Mouse (Mus musculus): ENCODE results near the gene Gm42674. TPM values are rescaled to one million over a fixed set of nuclear protein-coding genes. Genes with fewer than 3 reads are reported as not detected.

Gene Gm42674
- polyA plus RNA-seq, 1 experiment from 2014 or later = not detected

- Histone ChIP-seq H3K27ac (ENCODE audit: low read length) (no peak overlapping the region), H3K36me3 (ENCODE audit: control insufficient read depth, insufficient read depth) (no peaks in the 10 kb centered on the region), H3K9me3 (ENCODE audit: control insufficient read depth, low read length) (no peaks in the 10 kb centered on the region), H3K4me3 (replicated peaks; ENCODE audit: low read length) (no peak overlapping the region), H3K9ac (replicated peaks; ENCODE audit: low read depth, low read length) (no peak overlapping the region), H3K4me1 (replicated peaks; ENCODE audit: control insufficient read depth, insufficient read depth, low read length) (no peaks in the 10 kb centered on the region), H3K27me3 (replicated peaks; ENCODE audit: control insufficient read depth, insufficient read depth, low read length) (no peaks in the 10 kb centered on the region), H3K4me2 (ENCODE audit: low read length) (no peak overlapping the region)
- no peak for ATAC-seq
- 87% methylated on average over 1 of the region's 1 CpGs for WGBS
Observed at GRCm38 (mm10) chr3:90647291-90647690, 45.6 kb downstream of the Gm42674 start.

GRCm38 (mm10) chr3:90648981-90649380 is 47.3 kb downstream of the Gm42674 start:
- Histone ChIP-seq H3K4me3 (replicated peaks; ENCODE audit: low read length) (no peak overlapping the region), H3K4me1 (replicated peaks; ENCODE audit: control insufficient read depth, insufficient read depth, low read length) (no peaks in the 10 kb centered on the region), H3K9me3 (ENCODE audit: control insufficient read depth, low read length) (no peaks in the 10 kb centered on the region), H3K27me3 (replicated peaks; ENCODE audit: control insufficient read depth, insufficient read depth, low read length) (peaks cover 1% of the 10 kb centered on the region; the same call in 1 of the 2 replicates), H3K9ac (replicated peaks; ENCODE audit: low read depth, low read length) (no peak overlapping the region), H3K36me3 (ENCODE audit: control insufficient read depth, insufficient read depth) (no peaks in the 10 kb centered on the region), H3K27ac (ENCODE audit: low read length) (no peak overlapping the region), H3K4me2 (ENCODE audit: low read length) (no peak overlapping the region)
- no peak for ATAC-seq

GRCm38 (mm10) chr3:90649832-90650231 is 48.1 kb downstream of the Gm42674 start:
- Histone ChIP-seq H3K4me2 (ENCODE audit: low read length) (no peak overlapping the region), H3K9me3 (ENCODE audit: control insufficient read depth, low read length) (no peaks in the 10 kb centered on the region), H3K9ac (replicated peaks; ENCODE audit: low read depth, low read length) (no peak overlapping the region), H3K4me1 (replicated peaks; ENCODE audit: control insufficient read depth, insufficient read depth, low read length) (no peaks in the 10 kb centered on the region), H3K27ac (ENCODE audit: low read length) (no peak overlapping the region), H3K4me3 (replicated peaks; ENCODE audit: low read length) (no peak overlapping the region), H3K36me3 (ENCODE audit: control insufficient read depth, insufficient read depth) (no peaks in the 10 kb centered on the region), H3K27me3 (replicated peaks; ENCODE audit: control insufficient read depth, insufficient read depth, low read length) (peaks cover 3% of the 10 kb centered on the region; the same call in 1 of the 2 replicates)
- 91% methylated on average over 2 of the region's 2 CpGs for WGBS
- no peak for ATAC-seq

- Histone ChIP-seq H3K9me3 (ENCODE audit: control insufficient read depth, low read length) (no peaks in the 10 kb centered on the region), H3K27me3 (replicated peaks; ENCODE audit: control insufficient read depth, insufficient read depth, low read length) (peaks cover 3% of the 10 kb centered on the region; the same call in 1 of the 2 replicates), H3K36me3 (ENCODE audit: control insufficient read depth, insufficient read depth) (no peaks in the 10 kb centered on the region), H3K4me3 (replicated peaks; ENCODE audit: low read length) (no peak overlapping the region), H3K4me1 (replicated peaks; ENCODE audit: control insufficient read depth, insufficient read depth, low read length) (no peaks in the 10 kb centered on the region), H3K27ac (ENCODE audit: low read length) (no peak overlapping the region), H3K4me2 (ENCODE audit: low read length) (no peak overlapping the region), H3K9ac (replicated peaks; ENCODE audit: low read depth, low read length) (no peak overlapping the region)
- peak; percentile 90 for ATAC-seq
- 38% methylated on average over 5 of the region's 5 CpGs for WGBS
Observed at GRCm38 (mm10) chr3:90652878-90653508, 51.3 kb downstream of the Gm42674 start.

GRCm38 (mm10) chr3:90653717-90654116 is 52.0 kb downstream of the Gm42674 start, which contains the start of gene S100a7a:
S100a7a (plus strand) TSS chr3:90654017.
- H3K27me3 ChIP-seq (replicated peaks; ENCODE audit: control insufficient read depth, insufficient read depth, low read length) = peaks cover 3% of the 10 kb centered on the region; the same call in 1 of the 2 replicates
- H3K36me3 ChIP-seq (ENCODE audit: control insufficient read depth, insufficient read depth) = no peaks in the 10 kb centered on the region
- no peak within 1 kb of the TSS for H3K27ac ChIP-seq (ENCODE audit: low read length)
- ATAC-seq = no peak
- H3K9ac ChIP-seq (replicated peaks; ENCODE audit: low read depth, low read length) = no peak within 1 kb of the TSS
- H3K4me1 ChIP-seq (replicated peaks; ENCODE audit: control insufficient read depth, insufficient read depth, low read length) = no peaks in the 10 kb centered on the region
- H3K4me3 ChIP-seq (replicated peaks; ENCODE audit: low read length) = no peak within 1 kb of the TSS
- H3K9me3 ChIP-seq (ENCODE audit: control insufficient read depth, low read length) = no peaks in the 10 kb centered on the region
- H3K4me2 ChIP-seq (ENCODE audit: low read length) = no peak within 1 kb of the TSS

Other genes starting within 250 kb of the Gm42674 start
- 17.1 and 20.0 TPM in 2 replicates for gene Slc27a3, start 212.0 kb upstream of the Gm42674 start, polyA plus RNA-seq (2015; fragmentation: Nextera tagmentation; extraction: Ambion mirVana)
- 32.2 and 32.3 TPM in 2 replicates for gene Ints3, start 168.3 kb upstream of the Gm42674 start, polyA plus RNA-seq (2015; fragmentation: Nextera tagmentation; extraction: Ambion mirVana)
- gene Npr1, start 136.0 kb upstream of the Gm42674 start, polyA plus RNA-seq (2015; fragmentation: Nextera tagmentation; extraction: Ambion mirVana) = 2.1 and 2.6 TPM in 2 replicates
- gene Ilf2, start 125.8 kb upstream of the Gm42674 start, polyA plus RNA-seq (2015; fragmentation: Nextera tagmentation; extraction: Ambion mirVana) = 331 and 336 TPM in 2 replicates
- gene Snapin, start 110.9 kb upstream of the Gm42674 start, polyA plus RNA-seq (2015; fragmentation: Nextera tagmentation; extraction: Ambion mirVana) = 76.8 and 83.3 TPM in 2 replicates
- gene Chtop, start 92.4 kb upstream of the Gm42674 start, polyA plus RNA-seq (2015; fragmentation: Nextera tagmentation; extraction: Ambion mirVana) = 202 and 220 TPM in 2 replicates
- gene S100a1, start 87.5 kb upstream of the Gm42674 start, polyA plus RNA-seq (2015; fragmentation: Nextera tagmentation; extraction: Ambion mirVana) = 11.2 and 14.3 TPM in 2 replicates
- 8.0 and 9.7 TPM in 2 replicates for gene S100a13, start 87.5 kb upstream of the Gm42674 start, polyA plus RNA-seq (2015; fragmentation: Nextera tagmentation; extraction: Ambion mirVana)
- 0.31 TPM in 1 of 2 replicates, not detected in the other for gene S100a14, start 75.0 kb upstream of the Gm42674 start, polyA plus RNA-seq (2015; fragmentation: Nextera tagmentation; extraction: Ambion mirVana)
- 36.2 and 44.2 TPM in 2 replicates for gene S100a16, start 64.7 kb upstream of the Gm42674 start, polyA plus RNA-seq (2015; fragmentation: Nextera tagmentation; extraction: Ambion mirVana)
- 0.07 TPM in 1 of 2 replicates, not detected in the other for gene S100a3, start 41.3 kb upstream of the Gm42674 start, polyA plus RNA-seq (2015; fragmentation: Nextera tagmentation; extraction: Ambion mirVana)
- not detected in 2 replicates for gene S100a2, start 11.7 kb upstream of the Gm42674 start, polyA plus RNA-seq (2015; fragmentation: Nextera tagmentation; extraction: Ambion mirVana)
- gene S100a4, start 1.9 kb downstream of the Gm42674 start, polyA plus RNA-seq (2015; fragmentation: Nextera tagmentation; extraction: Ambion mirVana) = 0.65 and 1.3 TPM in 2 replicates
- not detected in 2 replicates for gene S100a5, start 6.6 kb downstream of the Gm42674 start, polyA plus RNA-seq (2015; fragmentation: Nextera tagmentation; extraction: Ambion mirVana)
- gene S100a6, start 11.0 kb downstream of the Gm42674 start, polyA plus RNA-seq (2015; fragmentation: Nextera tagmentation; extraction: Ambion mirVana) = 9.5 and 13.3 TPM in 2 replicates
- gene S100a7a, start 52.1 kb downstream of the Gm42674 start, polyA plus RNA-seq (2015; fragmentation: Nextera tagmentation; extraction: Ambion mirVana) = not detected in 2 replicates
- 1.8 and 5.4 TPM in 2 replicates for gene S100a8, start 67.1 kb downstream of the Gm42674 start, polyA plus RNA-seq (2015; fragmentation: Nextera tagmentation; extraction: Ambion mirVana)
- gene S100a9, start 93.8 kb downstream of the Gm42674 start, polyA plus RNA-seq (2015; fragmentation: Nextera tagmentation; extraction: Ambion mirVana) = 0.77 and 3.4 TPM in 2 replicates
- not detected in 2 replicates for gene Pglyrp4, start 125.0 kb downstream of the Gm42674 start, polyA plus RNA-seq (2015; fragmentation: Nextera tagmentation; extraction: Ambion mirVana)
- gene Gm5849, start 176.0 kb downstream of the Gm42674 start, polyA plus RNA-seq (2015; fragmentation: Nextera tagmentation; extraction: Ambion mirVana) = not detected in 2 replicates